11 mouse cellular contexts compared by ENCODE assay signal in genomic region chr2:172241031-172241430, GRCm38 (mm10). TPM values are rescaled to one million over a fixed set of nuclear protein-coding genes. Genes with fewer than 3 reads are reported as not detected.
A peak's percentile ranks its signal among the peaks of the same experiment; 100 is the strongest.
DNase-seq lines count a peak whose midpoint lies in the region; ATAC-seq and TF ChIP-seq lines count a peak whose summit lies in the region.
"Had no signal": no experiment of that assay in that cellular context is flagged by ENCODE, and none has a peak within 500 bp of the region (broad histone marks: within the 10 kb centered on the region; RNA-seq: fewer than 3 reads in every experiment).

No protein-coding gene starts in this region.

- 14% methylated on average over 5 of the region's 5 CpGs for WGBS in heart, embryonic 12.5 days

- H3K27me3 ChIP-seq in heart, embryonic 12.5 days (replicated peaks), result no peaks in the 10 kb centered on the region
- H3K27me3 ChIP-seq: neural tube, embryonic 12.5 days; Patski had no signal

- no peaks in the 10 kb centered on the region for H3K36me3 ChIP-seq in heart, embryonic 12.5 days
- H3K36me3 ChIP-seq in ES-E14 (ENCODE audit: control insufficient read depth, insufficient read depth, low read length, poor library complexity, severe bottlenecking), result no peaks in the 10 kb centered on the region
- H3K36me3 ChIP-seq: heart, embryonic 13.5 days; neural tube, embryonic 12.5 days had no signal

- no peak overlapping the region for H3K4me3 ChIP-seq in heart, embryonic 12.5 days
- H3K4me3 ChIP-seq in ES-E14 (ENCODE audit: insufficient read depth in 1 of 2, low read depth in 1 of 2, low read length in 2 of 2, poor library complexity in 1 of 2, severe bottlenecking in 1 of 2), result no peak overlapping the region
- H3K4me3 ChIP-seq: heart, embryonic 13.5 days; neural tube, embryonic 12.5 days had no signal

- intact Hi-C loops in heart, postnatal 14 days (cut with DNase I), result no loop called here

- no peak overlapping the region for H3K9ac ChIP-seq in heart, embryonic 12.5 days
- no peak overlapping the region for H3K9ac ChIP-seq in ES-E14 (ENCODE audit: insufficient read depth, low read depth, low read length, poor library complexity, severe bottlenecking)
- H3K9ac ChIP-seq: heart, embryonic 13.5 days; neural tube, embryonic 12.5 days had no signal

- no peak for ATAC-seq in heart, embryonic 12.5 days (ENCODE audit: insufficient number of reproducible peaks, low FRiP score)
- ATAC-seq: Patski had no signal

- DNase-seq in heart, adult 8-10 months (ENCODE audit: low spot score), result peak; percentile 9
- DNase-seq in ES-E14 (ENCODE audit: low read depth, low spot score), result peak; percentile 65
- peak; percentile 55 to 71 for DNase-seq in heart, postnatal 14 days
- peak; percentile 42 for DNase-seq in lung, postnatal 36 days
- no peak for DNase-seq in cerebellum, postnatal 36 days
- DNase-seq in left cerebral cortex, adult 9 months (ENCODE audit: low spot score in 2 of 2), result no peak
- no peak for DNase-seq in thymus, postnatal 36 days

- no peak overlapping the region for H3K4me2 ChIP-seq in heart, embryonic 12.5 days
- H3K4me2 ChIP-seq: heart, embryonic 13.5 days; neural tube, embryonic 12.5 days had no signal

- no peak overlapping the region for H3K27ac ChIP-seq in heart, embryonic 12.5 days (ENCODE audit: poor library complexity, severe bottlenecking)
- H3K27ac ChIP-seq in ES-E14 (ENCODE audit: insufficient read depth, low read depth, low read length, poor library complexity, severe bottlenecking), result no peak overlapping the region
- H3K27ac ChIP-seq: heart, embryonic 13.5 days; neural tube, embryonic 12.5 days had no signal

- in situ Hi-C loops in ES-E14 (cut with MboI; ENCODE audit: low sequenced_read_pairs in 2 of 2, unreplicated experiment in 2 of 2), result loop anchor here in 1 of 2 experiments (25.0 kb wide), 1 partner anchor 196 kb away; the partner anchor contains the start of gene Rtf2

- no peaks in the 10 kb centered on the region for H3K4me1 ChIP-seq in heart, embryonic 12.5 days (replicated peaks)
- H3K4me1 ChIP-seq in ES-E14 (ENCODE audit: control insufficient read depth in 2 of 2, insufficient read depth in 2 of 2, low read length in 2 of 2, poor library complexity in 1 of 2), result no peaks in the 10 kb centered on the region; a peak in 1 of 4 replicates
- H3K4me1 ChIP-seq: heart, embryonic 13.5 days; neural tube, embryonic 12.5 days had no signal

- no peaks in the 10 kb centered on the region for H3K9me3 ChIP-seq in heart, embryonic 12.5 days (replicated peaks)
- H3K9me3 ChIP-seq in ES-E14 (ENCODE audit: control insufficient read depth, insufficient read depth, low read depth, low read length), result no peaks in the 10 kb centered on the region
- H3K9me3 ChIP-seq: heart, embryonic 13.5 days; neural tube, embryonic 12.5 days had no signal

TF ChIP-seq in ES-E14, 5 proteins besides CTCF, POLR2A, EP300 and RAD21:
- TF ChIP-seq MAFK (IDR thresholded peaks at IDR 0.05; ENCODE audit: insufficient read depth, low read depth, low read length), result no peak
- TF ChIP-seq CHD2 (IDR thresholded peaks at IDR 0.05; ENCODE audit: low read depth, low read length), result no peak
- no peak for TF ChIP-seq ZNF384 (IDR thresholded peaks at IDR 0.05; ENCODE audit: low read depth, low read length)
- TF ChIP-seq HCFC1 (IDR thresholded peaks at IDR 0.05; ENCODE audit: borderline replicate concordance, insufficient read depth, low read length), result no peak
- TF ChIP-seq ZC3H11A (IDR thresholded peaks at IDR 0.05; ENCODE audit: borderline replicate concordance, low read depth, low read length), result no peak

RNA-seq across cellular contexts. Expression of gene Mc3r, which starts 7.3 kb away (rescaled TPM):
- not detected for total RNA-seq in heart, adult 8-10 months (2022)
- not detected in 2 replicates for polyA plus RNA-seq in heart, embryonic 12.5 days (2016; fragmentation: Nextera tagmentation; extraction: Ambion mirVana)
- not detected in 2 replicates for total RNA-seq in ES-E14 (2012; rRNA removed)
- total RNA-seq in heart, postnatal 14 days (2021), result not detected
- polyA plus RNA-seq: heart, embryonic 13.5 days; neural tube, embryonic 12.5 days; Patski had no signal

Comparison
In these comparisons a context has a peak if more than half of its experiments do, and no peak if none do; other contexts are left out.
1. DNase-seq: peak in heart, adult 8-10 months (single experiment), ES-E14 (single experiment), heart, postnatal 14 days (2 of 2) and lung, postnatal 36 days (single experiment); none in cerebellum, postnatal 36 days (0 of 2), left cerebral cortex, adult 9 months (0 of 2) and thymus, postnatal 36 days (0 of 2).